Mouse (Mus musculus) hindbrain, postnatal 0 days (tissue): Measurements from ENCODE around the gene Stmnd1. TPM values are rescaled to one million over a fixed set of nuclear protein-coding genes. Genes with fewer than 3 reads are reported as not detected.
"Not testable (repeated sequence)": the region's sequence is repeated elsewhere in the genome, so short reads cannot be mapped to it uniquely, and the experiment has no call there.

Experiments
- ATAC-seq: fragments of 200-750 bp; cut with Nextera tagmentation; 2 replicates; pipeline ENCODE4 v1.8.0; 2017; ENCODE audit warnings: mild to moderate bottlenecking, moderate TSS enrichment, moderate library complexity
- DNase-seq: peaks from one replicate; pipeline ENCODE4 v3.0.0-alpha.2; 2015; ENCODE audit warnings: low spot score
- H3K27ac ChIP-seq: fragments of 300-500 bp; sonication (generic); 2 replicates; pipeline ENCODE4 v1.5.1; 2014; ENCODE audit warnings: mild to moderate bottlenecking
- H3K27me3 ChIP-seq: fragments of 300-500 bp; sonication (generic); 2 replicates; pipeline ENCODE4 v1.6.1; 2014; ENCODE audit warnings: low read length, mixed read lengths; ENCODE audit not compliant: insufficient read depth
- H3K36me3 ChIP-seq: fragments of 300-500 bp; sonication (generic); 2 replicates; pipeline ENCODE4 v1.6.1; 2014; ENCODE audit warnings: low read length, mixed read lengths; ENCODE audit not compliant: insufficient read depth
- H3K4me1 ChIP-seq: fragments of 300-500 bp; sonication (generic); 2 replicates; pipeline ENCODE4 v1.6.1; 2014; ENCODE audit warnings: antibody characterized with exemption, low read length, mixed read lengths; ENCODE audit not compliant: insufficient read depth
- H3K4me2 ChIP-seq: fragments of 300-500 bp; sonication (generic); 2 replicates; pipeline ENCODE4 v1.6.1; 2014; ENCODE audit warnings: low read depth, mild to moderate bottlenecking, low read length, moderate library complexity, mixed read lengths
- H3K4me3 ChIP-seq: fragments of 300-500 bp; sonication (generic); 2 replicates; pipeline ENCODE4 v1.5.1; 2014; ENCODE audit warnings: low read length
- H3K9ac ChIP-seq: fragments of 300-500 bp; sonication (generic); replicated peaks from 2 replicates; pipeline ENCODE4 v1.6.1; 2014; ENCODE audit warnings: mild to moderate bottlenecking, low read length, moderate library complexity, mixed read lengths
- H3K9me3 ChIP-seq: fragments of 300-500 bp; sonication (generic); 2 replicates; pipeline ENCODE4 v1.6.1; 2016; ENCODE audit warnings: low read length, mixed read lengths
- CTCF ChIP-seq: IDR thresholded peaks from 2 replicates; pipeline ENCODE4 v1.5.1; 2016; ENCODE audit warnings: antibody characterized with exemption, control low read depth, low read depth
- whole genome bisulfite sequencing: fragments of 180-500 bp; shearing (Covaris S2); extraction: QIAGEN DNeasy Blood & Tissue Kit; methylation state at CpG from one replicate; pipeline ENCODE4 v1.1.7; 2014; 5-methylcytosine and 5-hydroxymethylcytosine counted together
- polyA plus RNA-seq: library from polyadenylated mRNA; unstranded; fragments of >200 nt; fragmentation: Nextera tagmentation; extraction: Ambion mirVana; gene quantifications from 2 replicates; pipeline ENCODE4 v1.2.1, GENCODE M21; 2015
- total RNA-seq: library from RNA; depleted of rRNA; stranded (reverse); fragments of >200 nt; gene quantifications from 2 replicates; pipeline ENCODE4 v1.2.3, GENCODE M21; 2014; rRNA removed

Stmnd1 gene
- total RNA-seq (not detected in 2 replicates), polyA plus RNA-seq (0.31 TPM in 1 of 2 replicates, not detected in the other)

DNA sequence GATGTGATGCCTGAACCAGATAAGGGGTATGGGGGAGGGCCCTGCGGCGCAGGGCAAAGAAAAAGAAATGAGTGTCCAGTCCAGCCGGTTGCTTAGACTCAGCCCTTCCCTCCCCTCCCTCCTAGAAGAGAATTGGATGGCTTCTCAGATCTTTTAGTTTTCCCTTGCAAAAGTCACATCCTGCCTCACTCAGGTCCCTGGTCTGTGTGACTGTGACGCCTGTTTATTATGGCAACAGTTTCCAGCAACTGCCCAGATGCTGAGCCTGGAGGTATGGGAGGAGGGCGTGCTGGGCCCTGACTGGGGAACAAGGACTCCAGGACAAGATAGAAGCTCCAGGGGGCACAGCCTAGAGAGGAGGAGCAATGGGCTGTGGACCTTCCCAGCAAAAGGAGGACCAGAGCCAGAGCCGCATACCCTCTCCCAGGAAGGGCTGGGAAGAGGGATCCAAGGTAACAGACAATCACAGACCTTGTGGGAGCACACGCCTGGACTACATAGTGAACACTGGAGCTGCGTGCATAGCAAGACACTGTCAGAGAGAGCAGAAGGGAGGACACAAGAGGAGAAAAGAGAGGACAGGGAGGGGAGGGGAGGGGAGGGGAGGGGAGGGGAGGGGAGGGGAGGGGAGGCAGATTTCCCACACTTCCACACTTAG, at the start of gene Stmnd1:
Gene Stmnd1, plus strand, starts transcription at position 269 of the 658 bp plus-strand sequence.
- WGBS = 16% methylated on average over 8 of the region's 8 CpGs
- ATAC-seq (peak; percentile 56; the same call in 1 of the 2 replicates), DNase-seq (no peak)
- Histone ChIP-seq H3K9ac (peak within 1 kb of the TSS; percentile 28; the same call in 1 of the 2 replicates), H3K27me3 (no peaks in the 10 kb centered on the region), H3K27ac (no peak within 1 kb of the TSS), H3K9me3 (no peaks in the 10 kb centered on the region), H3K4me1 (peaks cover 6% of the 10 kb centered on the region; the same call in 1 of the 2 replicates), H3K4me3 (no peak within 1 kb of the TSS), H3K36me3 (no peaks in the 10 kb centered on the region), H3K4me2 (peak within 1 kb of the TSS; percentile 43)
- no peak for TF ChIP-seq CTCF

DNA sequence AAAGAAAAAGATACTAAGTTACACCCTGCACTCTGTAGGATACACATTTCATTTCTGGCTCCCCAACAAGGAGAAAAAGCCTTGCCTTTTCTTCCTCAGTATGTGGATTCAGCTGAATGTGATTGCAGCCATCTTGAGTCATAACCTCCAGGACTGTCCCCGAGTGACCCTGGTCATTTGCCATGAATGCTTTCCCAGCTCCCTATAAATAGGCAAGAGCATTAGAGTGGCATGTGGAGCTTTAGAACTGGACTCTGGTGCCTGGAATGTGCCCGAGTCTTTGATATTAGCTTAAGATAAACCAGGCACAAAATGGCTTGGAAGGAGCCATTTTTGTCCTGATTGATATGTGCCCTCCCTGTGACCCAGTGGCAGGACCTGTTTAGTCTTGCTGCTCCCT, 46.6 kb upstream of the Stmnd1 start:
- DNase-seq (no peak), ATAC-seq (no peak)
- H3K4me3 ChIP-seq = no peak overlapping the region
- TF ChIP-seq CTCF = no peak
- WGBS = 74% methylated on average over 2 of the region's 2 CpGs
- H3K36me3 ChIP-seq = no peaks in the 10 kb centered on the region
- H3K4me1 ChIP-seq = no peaks in the 10 kb centered on the region
- no peaks in the 10 kb centered on the region for H3K27me3 ChIP-seq
- H3K9me3 ChIP-seq = no peaks in the 10 kb centered on the region
- no peak overlapping the region for H3K4me2 ChIP-seq
- no peak overlapping the region for H3K9ac ChIP-seq
- no peak overlapping the region for H3K27ac ChIP-seq

GRCm38 (mm10) chr13:46227486-46227885, 46.0 kb upstream of the Stmnd1 start:
- H3K9me3 ChIP-seq = no peaks in the 10 kb centered on the region
- no peak for TF ChIP-seq CTCF
- no peaks in the 10 kb centered on the region for H3K4me1 ChIP-seq
- H3K4me2 ChIP-seq = no peak overlapping the region
- no peak overlapping the region for H3K9ac ChIP-seq
- H3K27ac ChIP-seq = no peak overlapping the region
- H3K4me3 ChIP-seq = no peak overlapping the region
- no peak for DNase-seq
- no peaks in the 10 kb centered on the region for H3K27me3 ChIP-seq
- 84% methylated on average over 4 of the region's 4 CpGs for WGBS
- no peak for ATAC-seq
- H3K36me3 ChIP-seq = no peaks in the 10 kb centered on the region

DNA sequence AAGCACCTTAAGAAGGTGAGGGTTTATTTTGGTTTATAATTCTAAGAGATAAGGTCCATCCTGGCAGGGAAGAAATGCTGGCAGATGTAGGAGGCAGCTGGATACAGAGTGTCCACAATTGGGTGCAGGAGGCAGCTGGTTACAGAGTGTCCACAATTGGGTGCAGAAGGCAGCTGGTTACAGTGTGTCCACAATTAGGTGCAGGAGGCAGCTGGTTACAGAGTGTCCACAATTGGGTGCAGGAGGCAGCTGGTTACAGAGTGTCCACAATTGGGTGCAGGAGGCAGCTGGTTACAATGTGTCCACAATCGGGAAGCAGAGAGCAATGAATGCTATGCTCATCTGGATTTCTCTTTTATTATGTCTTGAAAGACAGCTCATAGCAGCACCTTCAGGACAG, 44.8 kb upstream of the Stmnd1 start:
- H3K9me3 ChIP-seq, ATAC-seq, H3K27me3 ChIP-seq, H3K27ac ChIP-seq, DNase-seq, H3K4me3 ChIP-seq, H3K9ac ChIP-seq, H3K36me3 ChIP-seq, H3K4me2 ChIP-seq, H3K4me1 ChIP-seq: not testable (repeated sequence)
- WGBS = 96% methylated on average over 1 of the region's 1 CpGs

GRCm38 (mm10) chr13:46231514-46232085, 41.9 kb upstream of the Stmnd1 start:
- ATAC-seq (no peak), DNase-seq (peak; percentile 78)
- H3K36me3 ChIP-seq = no peaks in the 10 kb centered on the region
- H3K9me3 ChIP-seq = no peaks in the 10 kb centered on the region
- no peak overlapping the region for H3K27ac ChIP-seq
- no peaks in the 10 kb centered on the region for H3K4me1 ChIP-seq
- WGBS = 46% methylated on average over 5 of the region's 5 CpGs
- H3K9ac ChIP-seq = no peak overlapping the region
- H3K27me3 ChIP-seq = no peaks in the 10 kb centered on the region
- H3K4me3 ChIP-seq = no peak overlapping the region
- no peak for TF ChIP-seq CTCF
- H3K4me2 ChIP-seq = no peak overlapping the region

- Histone ChIP-seq H3K4me3 (no peak overlapping the region), H3K4me1 (no peaks in the 10 kb centered on the region), H3K9ac (no peak overlapping the region), H3K27me3 (no peaks in the 10 kb centered on the region), H3K36me3 (no peaks in the 10 kb centered on the region), H3K4me2 (no peak overlapping the region), H3K9me3 (no peaks in the 10 kb centered on the region), H3K27ac (no peak overlapping the region)
- no peak for TF ChIP-seq CTCF
- DNase-seq (no peak), ATAC-seq (no peak)
- 70% methylated on average over 7 of the region's 7 CpGs for WGBS
Observed at GRCm38 (mm10) chr13:46237723-46238349, 35.7 kb upstream of the Stmnd1 start.

- Histone ChIP-seq H3K4me3 (no peak overlapping the region), H3K9me3 (no peaks in the 10 kb centered on the region), H3K27ac (no peak overlapping the region), H3K9ac (no peak overlapping the region), H3K4me1 (no peaks in the 10 kb centered on the region), H3K27me3 (no peaks in the 10 kb centered on the region), H3K36me3 (no peaks in the 10 kb centered on the region), H3K4me2 (no peak overlapping the region)
- TF ChIP-seq CTCF = no peak
- DNase-seq (no peak), ATAC-seq (no peak)
- WGBS = 72% methylated on average over 7 of the region's 7 CpGs
Observed at GRCm38 (mm10) chr13:46238796-46239195, 34.7 kb upstream of the Stmnd1 start.
